Mouse (Mus musculus) ovary, adult 10 weeks (tissue): ENCODE results near the gene Gm10424. TPM values are rescaled to one million over a fixed set of nuclear protein-coding genes. Genes with fewer than 3 reads are reported as not detected.

Experiments used
- polyA plus RNA-seq: library from polyadenylated mRNA; stranded (reverse); fragments of 350-450 nt; fragmentation: Illumina TruSeq; extraction: RNeasy Lipid Tissue Mini Kit (QIAGEN cat#74804); gene quantifications from one replicate; pipeline ENCODE4 v1.2.3, GENCODE M21; 2014

The Gm10424 gene
- not detected for polyA plus RNA-seq

DNA sequence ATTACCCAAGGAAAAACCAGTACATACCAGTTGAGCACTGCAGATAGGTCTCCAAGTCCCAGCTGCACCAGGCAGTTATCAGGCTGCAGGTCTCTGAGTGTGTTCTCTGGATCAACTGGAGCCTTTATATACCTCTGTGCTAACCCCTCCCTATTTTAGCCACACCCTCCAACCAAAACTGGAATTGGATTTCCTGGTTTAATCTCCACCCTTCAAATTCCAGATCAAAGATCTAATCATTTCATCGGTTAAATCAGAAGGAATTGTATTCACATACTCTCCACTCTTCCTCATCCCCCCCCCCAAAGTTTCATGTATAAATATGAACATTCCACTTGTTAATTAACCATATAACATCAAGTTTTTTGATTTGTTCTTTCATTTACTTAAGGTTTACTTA is at the start of gene Gm10424:
Gm10424 (minus strand) TSS at position 101 of the 400 bp plus-strand sequence.

DNA sequence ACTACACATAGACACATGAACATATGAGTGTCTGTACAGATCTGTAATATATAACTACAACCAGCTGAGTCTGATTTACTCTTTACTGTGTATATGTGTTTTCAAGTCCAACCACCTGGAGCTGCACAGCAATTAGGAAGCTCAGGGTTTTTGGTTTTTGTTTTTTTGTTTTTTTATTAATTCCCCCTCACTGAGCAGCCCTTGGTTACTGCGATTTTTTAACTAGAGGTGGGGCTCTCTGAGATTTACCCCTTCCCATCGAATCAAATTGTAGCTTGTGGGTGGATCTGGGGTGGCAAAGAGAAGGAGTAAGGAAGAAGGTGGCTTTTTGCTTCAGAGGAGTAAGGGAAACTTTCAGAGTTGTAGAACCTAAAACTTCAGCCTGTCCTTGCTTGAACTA is 33.0 kb upstream of the Gm10424 start, which contains the start of gene Gm3259:
Gm3259 (plus strand) TSS at position 301 of the 400 bp plus-strand sequence.

Other genes with a start within 250 kb of the Gm10424 start
- not detected for gene Gm7942, start 165.8 kb downstream of the Gm10424 start, polyA plus RNA-seq
- gene Gm16513, start 90.1 kb downstream of the Gm10424 start, polyA plus RNA-seq: 0.29 TPM
- 5.5 TPM for gene Gm3259, start 33.1 kb upstream of the Gm10424 start, polyA plus RNA-seq
- gene D5Ertd577e, start 184.0 kb upstream of the Gm10424 start, polyA plus RNA-seq: 15.4 TPM
- 0.37 TPM for gene Gm3286, start 238.0 kb upstream of the Gm10424 start, polyA plus RNA-seq